Mouse (Mus musculus): ENCODE measurements around the gene Epb41. TPM values are rescaled to one million over a fixed set of nuclear protein-coding genes. Genes with fewer than 3 reads are reported as not detected.

Gene Epb41
- polyA plus RNA-seq, 1 experiment from 2014 or later, result 59.6 TPM

GRCm38 (mm10) chr4:131920595-131921351 lies 154.3 kb downstream of the Epb41 start:
- DNase-seq (ENCODE audit: low spot score), result peak; percentile 87
- Histone ChIP-seq H3K4me2 (ENCODE audit: low read length) (peak overlapping the region; percentile 70), H3K9ac (ENCODE audit: low read length) (peak overlapping the region; percentile 51), H3K27ac (ENCODE audit: low read depth) (peak overlapping the region; percentile 75), H3K9me3 (ENCODE audit: control insufficient read depth, low read length) (no peaks in the 10 kb centered on the region), H3K4me1 (replicated peaks; ENCODE audit: control insufficient read depth, insufficient read depth, low read length) (peaks cover 36% of the 10 kb centered on the region), H3K27me3 (replicated peaks; ENCODE audit: control insufficient read depth, insufficient read depth, low read length) (peaks cover 16% of the 10 kb centered on the region), H3K4me3 (ENCODE audit: low read depth, low read length) (peak overlapping the region; percentile 54), H3K36me3 (ENCODE audit: control insufficient read depth, insufficient read depth, low read length) (peaks cover 17% of the 10 kb centered on the region)
- ATAC-seq (replicated peaks; ENCODE audit: low FRiP score, low TSS enrichment, low read depth), result peak; percentile 28
- 1% methylated on average over 62 of the region's 76 CpGs for WGBS

GRCm38 (mm10) chr4:131920141-131920594 lies 155.0 kb downstream of the Epb41 start:
- Histone ChIP-seq H3K36me3 (ENCODE audit: control insufficient read depth, insufficient read depth, low read length) (peaks cover 11% of the 10 kb centered on the region), H3K4me1 (replicated peaks; ENCODE audit: control insufficient read depth, insufficient read depth, low read length) (peaks cover 42% of the 10 kb centered on the region), H3K27me3 (replicated peaks; ENCODE audit: control insufficient read depth, insufficient read depth, low read length) (peaks cover 19% of the 10 kb centered on the region), H3K27ac (ENCODE audit: low read depth) (peak overlapping the region; percentile 75), H3K4me2 (ENCODE audit: low read length) (peak overlapping the region; percentile 70), H3K4me3 (ENCODE audit: low read depth, low read length) (peak overlapping the region; percentile 54), H3K9ac (ENCODE audit: low read length) (peak overlapping the region; percentile 51), H3K9me3 (ENCODE audit: control insufficient read depth, low read length) (no peaks in the 10 kb centered on the region)
- no peak for ATAC-seq (replicated peaks; ENCODE audit: low FRiP score, low TSS enrichment, low read depth)
- 4% methylated on average over 36 of the region's 51 CpGs for WGBS
- peak; percentile 77 for DNase-seq (ENCODE audit: low spot score)

DNA sequence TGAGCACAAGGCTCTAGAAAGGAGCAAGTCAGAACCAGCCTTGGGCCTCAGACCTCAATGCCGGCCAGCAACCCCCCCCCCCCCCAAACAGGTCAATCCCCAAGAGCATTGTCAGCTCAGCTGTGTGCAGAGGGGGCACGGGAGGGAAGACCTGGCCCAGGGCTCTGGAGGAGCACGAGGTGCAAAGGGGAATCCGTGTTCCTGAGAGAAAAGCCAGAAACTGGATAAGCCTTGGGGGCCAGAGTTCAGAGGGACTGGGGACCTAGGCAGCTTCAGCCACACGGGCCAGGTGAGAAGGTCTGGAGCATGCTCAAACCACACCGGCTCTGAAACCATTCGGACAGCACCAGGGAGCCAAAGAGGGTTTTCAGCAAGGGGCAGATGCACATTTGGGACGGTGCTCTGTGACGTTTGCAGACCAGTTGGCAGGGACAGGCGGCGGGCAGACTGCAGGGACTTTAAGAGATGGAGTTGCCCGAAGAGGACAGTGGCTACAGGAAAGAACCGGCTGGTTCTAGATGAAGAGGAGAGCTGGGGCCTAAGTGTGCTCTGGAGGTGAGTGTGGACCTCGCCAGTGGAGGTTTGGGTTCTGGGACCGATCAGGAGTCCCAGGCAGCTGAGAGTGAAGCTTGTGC lies 155.5 kb downstream of the Epb41 start:
- Histone ChIP-seq H3K27ac (ENCODE audit: low read depth) (peak overlapping the region; percentile 75; the same call in 1 of the 2 replicates), H3K9ac (ENCODE audit: low read length) (peak overlapping the region; percentile 51), H3K36me3 (ENCODE audit: control insufficient read depth, insufficient read depth, low read length) (peaks cover 7% of the 10 kb centered on the region), H3K9me3 (ENCODE audit: control insufficient read depth, low read length) (no peaks in the 10 kb centered on the region), H3K4me1 (replicated peaks; ENCODE audit: control insufficient read depth, insufficient read depth, low read length) (peaks cover 44% of the 10 kb centered on the region), H3K4me3 (ENCODE audit: low read depth, low read length) (peak overlapping the region; percentile 54), H3K27me3 (replicated peaks; ENCODE audit: control insufficient read depth, insufficient read depth, low read length) (peaks cover 19% of the 10 kb centered on the region), H3K4me2 (ENCODE audit: low read length) (peak overlapping the region; percentile 70)
- 24% methylated on average over 15 of the region's 15 CpGs for WGBS
- no peak for DNase-seq (ENCODE audit: low spot score)
- ATAC-seq (replicated peaks; ENCODE audit: low FRiP score, low TSS enrichment, low read depth), result no peak

DNA sequence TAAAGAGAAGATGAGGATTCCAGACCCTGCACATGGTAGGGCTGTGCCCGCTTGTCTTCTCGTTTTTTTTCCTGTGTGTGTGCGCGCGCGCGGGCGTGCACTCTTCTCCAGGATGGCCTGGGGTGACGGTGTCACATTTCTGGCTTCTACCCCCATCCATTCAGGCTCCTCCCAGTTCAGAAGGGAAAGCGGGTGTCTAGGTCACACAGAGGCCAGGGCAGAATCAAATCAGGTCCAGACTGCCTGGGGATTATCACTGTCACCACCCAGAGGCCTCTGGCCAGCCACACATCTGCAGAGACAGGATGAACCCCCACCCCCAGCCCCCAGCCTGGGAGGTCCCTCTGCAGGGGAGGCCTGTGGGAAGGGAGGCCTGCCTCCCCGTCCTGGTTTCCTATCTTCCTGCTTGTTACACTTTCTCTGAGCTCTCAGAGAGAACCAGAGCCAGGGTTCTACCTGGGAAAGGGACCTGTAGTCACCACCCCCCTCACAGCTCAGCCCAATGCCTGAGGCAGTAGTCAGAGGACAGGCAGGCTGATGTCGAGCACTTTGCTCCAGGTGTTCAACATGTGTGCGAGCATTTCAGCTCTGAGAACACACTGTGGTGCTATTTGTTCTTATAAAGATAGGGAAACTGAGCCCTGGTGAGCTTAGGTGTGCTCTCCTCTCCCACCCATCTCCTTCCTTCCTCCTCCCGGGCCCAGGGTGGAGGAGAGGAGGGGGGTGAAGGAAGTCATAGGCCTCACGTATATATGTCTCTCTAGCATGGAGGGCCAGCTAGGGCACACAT lies 156.2 kb downstream of the Epb41 start:
- H3K9me3 ChIP-seq (ENCODE audit: control insufficient read depth, low read length), result no peaks in the 10 kb centered on the region
- DNase-seq (ENCODE audit: low spot score) (peak; percentile 71), ATAC-seq (replicated peaks; ENCODE audit: low FRiP score, low TSS enrichment, low read depth) (peak; percentile 24)
- H3K9ac ChIP-seq (ENCODE audit: low read length), result no peak overlapping the region
- peak overlapping the region; percentile 70 for H3K4me2 ChIP-seq (ENCODE audit: low read length)
- peaks cover 42% of the 10 kb centered on the region for H3K4me1 ChIP-seq (replicated peaks; ENCODE audit: control insufficient read depth, insufficient read depth, low read length)
- peaks cover 3% of the 10 kb centered on the region; the same call in 1 of the 2 replicates for H3K36me3 ChIP-seq (ENCODE audit: control insufficient read depth, insufficient read depth, low read length)
- peaks cover 22% of the 10 kb centered on the region for H3K27me3 ChIP-seq (replicated peaks; ENCODE audit: control insufficient read depth, insufficient read depth, low read length)
- H3K4me3 ChIP-seq (ENCODE audit: low read depth, low read length), result no peak overlapping the region
- peak overlapping the region; percentile 75 for H3K27ac ChIP-seq (ENCODE audit: low read depth)
- WGBS, result 9% methylated on average over 15 of the region's 15 CpGs

DNA sequence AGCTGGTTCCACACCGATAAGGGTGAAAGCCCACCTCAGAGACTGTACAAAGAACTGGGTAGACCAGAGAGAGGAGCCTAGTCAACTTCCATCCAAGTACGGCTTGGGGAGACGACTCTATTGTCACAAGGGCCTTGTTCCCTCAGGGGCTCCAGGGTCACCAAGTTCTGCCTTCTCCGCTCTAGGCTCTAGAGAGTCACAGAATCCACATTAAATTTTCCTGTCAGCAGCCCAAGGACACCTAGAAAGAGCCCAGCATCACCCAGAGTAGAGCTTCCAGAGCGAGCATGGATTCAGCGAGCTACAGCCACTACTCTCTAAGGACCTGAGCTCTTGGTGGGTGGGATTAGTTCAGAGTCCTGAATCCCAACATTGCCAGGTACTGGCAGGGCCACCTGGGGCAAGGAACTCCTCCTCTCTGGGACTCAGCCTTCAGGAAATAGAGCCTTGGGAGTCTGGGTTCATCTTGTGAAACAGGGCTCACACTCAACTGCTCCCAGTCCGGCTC lies 157.0 kb downstream of the Epb41 start:
- WGBS, result 63% methylated on average over 7 of the region's 7 CpGs
- no peaks in the 10 kb centered on the region for H3K36me3 ChIP-seq (ENCODE audit: control insufficient read depth, insufficient read depth, low read length)
- no peak overlapping the region for H3K9ac ChIP-seq (ENCODE audit: low read length)
- no peak for ATAC-seq (replicated peaks; ENCODE audit: low FRiP score, low TSS enrichment, low read depth)
- H3K4me1 ChIP-seq (replicated peaks; ENCODE audit: control insufficient read depth, insufficient read depth, low read length), result peaks cover 45% of the 10 kb centered on the region
- peak overlapping the region; percentile 28; the same call in 1 of the 2 replicates for H3K4me2 ChIP-seq (ENCODE audit: low read length)
- H3K27me3 ChIP-seq (replicated peaks; ENCODE audit: control insufficient read depth, insufficient read depth, low read length), result peaks cover 22% of the 10 kb centered on the region
- 0 out of 2 replicates have a peak overlapping the region, but pooled peaks have one; percentile 75 for H3K27ac ChIP-seq (ENCODE audit: low read depth)
- no peaks in the 10 kb centered on the region for H3K9me3 ChIP-seq (ENCODE audit: control insufficient read depth, low read length)
- no peak overlapping the region for H3K4me3 ChIP-seq (ENCODE audit: low read depth, low read length)
- DNase-seq (ENCODE audit: low spot score), result no peak

DNA sequence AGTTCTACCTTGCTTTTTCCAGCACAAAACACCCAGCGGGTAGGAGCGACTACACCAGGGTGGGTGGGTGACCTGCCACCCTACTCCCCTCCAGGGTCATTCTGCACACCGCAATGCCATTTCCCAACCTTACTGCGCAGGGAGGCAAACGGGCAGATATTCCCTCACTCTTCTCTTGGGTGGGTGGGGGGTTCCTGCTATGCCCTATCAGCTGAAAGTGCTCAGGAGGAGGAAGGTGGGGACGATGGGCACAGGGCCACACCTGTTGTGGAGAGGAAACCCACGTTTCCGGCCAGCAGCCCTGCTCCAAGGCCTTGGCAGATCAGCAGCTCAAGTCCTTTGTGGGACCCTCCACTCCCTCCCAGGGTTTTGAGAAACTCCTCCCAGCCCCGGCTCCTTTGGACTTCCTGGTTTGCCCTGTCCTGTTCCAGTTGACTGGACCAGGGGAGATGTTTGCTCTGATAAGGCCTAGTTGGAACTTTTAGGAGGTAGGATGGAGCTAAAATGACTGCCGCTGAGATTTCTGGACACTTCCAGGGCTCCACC lies 158.0 kb downstream of the Epb41 start:
- no peak overlapping the region for H3K4me2 ChIP-seq (ENCODE audit: low read length)
- peaks cover 16% of the 10 kb centered on the region for H3K27me3 ChIP-seq (replicated peaks; ENCODE audit: control insufficient read depth, insufficient read depth, low read length)
- DNase-seq (ENCODE audit: low spot score) (no peak), ATAC-seq (replicated peaks; ENCODE audit: low FRiP score, low TSS enrichment, low read depth) (no peak)
- no peak overlapping the region for H3K4me3 ChIP-seq (ENCODE audit: low read depth, low read length)
- no peaks in the 10 kb centered on the region for H3K36me3 ChIP-seq (ENCODE audit: control insufficient read depth, insufficient read depth, low read length)
- no peak overlapping the region for H3K27ac ChIP-seq (ENCODE audit: low read depth)
- peaks cover 37% of the 10 kb centered on the region for H3K4me1 ChIP-seq (replicated peaks; ENCODE audit: control insufficient read depth, insufficient read depth, low read length)
- H3K9me3 ChIP-seq (ENCODE audit: control insufficient read depth, low read length), result no peaks in the 10 kb centered on the region
- WGBS, result 79% methylated on average over 10 of the region's 10 CpGs
- no peak overlapping the region for H3K9ac ChIP-seq (ENCODE audit: low read length)

DNA sequence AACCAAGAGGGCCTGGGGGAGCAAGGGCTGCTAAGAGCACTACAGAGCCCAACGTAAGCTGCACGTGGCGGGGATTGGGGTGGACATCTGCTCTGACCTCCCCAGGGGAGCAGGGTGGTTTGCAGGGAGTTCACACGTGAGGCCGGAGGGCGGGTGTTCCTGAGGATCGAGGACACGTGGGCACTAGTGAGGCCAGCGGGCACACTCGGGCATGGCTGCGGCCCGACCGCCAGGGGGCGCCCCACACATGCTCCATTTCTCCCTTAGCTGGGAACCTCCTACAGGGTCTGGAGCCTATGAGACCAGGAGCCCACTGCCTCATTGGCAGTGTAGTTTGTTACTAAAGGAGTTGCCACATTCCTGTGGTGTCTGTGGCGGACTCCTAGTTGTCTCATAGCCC lies 158.7 kb downstream of the Epb41 start:
- Histone ChIP-seq H3K27ac (ENCODE audit: low read depth) (no peak overlapping the region), H3K4me2 (ENCODE audit: low read length) (no peak overlapping the region), H3K4me1 (replicated peaks; ENCODE audit: control insufficient read depth, insufficient read depth, low read length) (peaks cover 36% of the 10 kb centered on the region), H3K9ac (ENCODE audit: low read length) (no peak overlapping the region), H3K9me3 (ENCODE audit: control insufficient read depth, low read length) (no peaks in the 10 kb centered on the region), H3K4me3 (ENCODE audit: low read depth, low read length) (no peak overlapping the region), H3K36me3 (ENCODE audit: control insufficient read depth, insufficient read depth, low read length) (no peaks in the 10 kb centered on the region), H3K27me3 (replicated peaks; ENCODE audit: control insufficient read depth, insufficient read depth, low read length) (peaks cover 14% of the 10 kb centered on the region)
- 16% methylated on average over 15 of the region's 15 CpGs for WGBS
- DNase-seq (ENCODE audit: low spot score), result peak; percentile 87
- ATAC-seq (replicated peaks; ENCODE audit: low FRiP score, low TSS enrichment, low read depth), result 0 out of 2 replicates have a peak, but pooled peaks have one; percentile 30

DNA sequence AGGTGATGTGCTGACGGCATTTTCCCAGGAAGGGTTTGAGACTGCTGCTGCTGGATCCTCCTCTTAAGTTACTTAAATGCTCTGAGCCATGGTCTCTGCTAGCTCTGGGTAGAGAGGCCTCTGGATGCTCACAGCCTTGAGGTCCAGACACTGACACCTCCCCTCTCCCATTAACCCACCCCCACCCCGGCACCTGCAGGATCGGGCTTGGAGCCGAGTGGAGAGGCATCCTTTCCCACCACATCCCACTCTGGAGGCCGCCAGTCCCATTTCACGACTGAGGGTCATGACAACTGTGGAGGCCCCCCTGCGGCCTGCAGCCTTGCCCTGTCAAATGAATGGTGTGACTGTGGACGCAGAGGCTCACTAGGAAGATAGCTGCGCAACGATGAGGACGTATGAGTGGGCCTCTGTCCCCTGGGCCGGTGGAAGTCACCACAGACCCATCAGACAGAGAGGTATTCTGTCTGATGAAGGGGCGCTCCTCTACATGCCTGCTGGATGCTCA lies 159.2 kb downstream of the Epb41 start:
- no peaks in the 10 kb centered on the region for H3K9me3 ChIP-seq (ENCODE audit: control insufficient read depth, low read length)
- peaks cover 38% of the 10 kb centered on the region for H3K4me1 ChIP-seq (replicated peaks; ENCODE audit: control insufficient read depth, insufficient read depth, low read length)
- H3K27me3 ChIP-seq (replicated peaks; ENCODE audit: control insufficient read depth, insufficient read depth, low read length), result peaks cover 14% of the 10 kb centered on the region
- no peak overlapping the region for H3K27ac ChIP-seq (ENCODE audit: low read depth)
- DNase-seq (ENCODE audit: low spot score), result no peak
- no peaks in the 10 kb centered on the region for H3K36me3 ChIP-seq (ENCODE audit: control insufficient read depth, insufficient read depth, low read length)
- no peak for ATAC-seq (replicated peaks; ENCODE audit: low FRiP score, low TSS enrichment, low read depth)
- H3K9ac ChIP-seq (ENCODE audit: low read length), result no peak overlapping the region
- H3K4me3 ChIP-seq (ENCODE audit: low read depth, low read length), result no peak overlapping the region
- H3K4me2 ChIP-seq (ENCODE audit: low read length), result peak overlapping the region; percentile 46
- 34% methylated on average over 13 of the region's 13 CpGs for WGBS
